Mouse (Mus musculus) liver, embryonic 18 days (tissue): ENCODE measurements around the gene Tmem234. TPM values are rescaled to one million over a fixed set of nuclear protein-coding genes. Genes with fewer than 3 reads are reported as not detected.

Source experiments
- polyA plus RNA-seq: library from polyadenylated mRNA; depleted of rRNA; stranded (reverse); fragments of >200 nt; gene quantifications from 2 replicates; pipeline ENCODE4 v1.2.3, GENCODE M21; 2012; rRNA removed

The Tmem234 gene
- 61.2 and 61.3 TPM in 2 replicates for polyA plus RNA-seq

GRCm38 (mm10) chr4:129600233-129601158, at the start of gene Tmem234, which contains the start of gene Eif3i:
TSS of gene Tmem234 (plus strand) at chr4:129600668.
TSS of gene Eif3i (minus strand) at chr4:129600648.

GRCm38 (mm10) chr4:129573430-129573829, 27.0 kb upstream of the Tmem234 start, which contains the start of gene Lck:
TSS of gene Lck (minus strand) at chr4:129573641.

GRCm38 (mm10) chr4:129578466-129578865, 22.0 kb upstream of the Tmem234 start, which contains the start of gene Fam167b:
TSS of gene Fam167b (minus strand) at chr4:129578549.

GRCm38 (mm10) chr4:129614093-129614492, 13.6 kb downstream of the Tmem234 start, which contains the start of gene Dcdc2b:
TSS of gene Dcdc2b (minus strand) at chr4:129614257.

GRCm38 (mm10) chr4:129618786-129619691, 18.6 kb downstream of the Tmem234 start, which contains the start of gene Iqcc:
TSS of gene Iqcc (minus strand) at chr4:129619099.

GRCm38 (mm10) chr4:129623681-129624091, 23.2 kb downstream of the Tmem234 start, which contains the start of gene Ccdc28b:
TSS of gene Ccdc28b (minus strand) at chr4:129623947.

GRCm38 (mm10) chr4:129640638-129641467, 40.4 kb downstream of the Tmem234 start, which contains the start of gene Txlna:
TSS of gene Txlna (minus strand) at chr4:129641065.

GRCm38 (mm10) chr4:129672083-129672877, 71.8 kb downstream of the Tmem234 start, which contains the start of gene Kpna6:
TSS of gene Kpna6 (minus strand) at chr4:129672767.

Other genes with a start within 250 kb of the Tmem234 start
- gene Zbtb8a, start 222.6 kb upstream of the Tmem234 start, polyA plus RNA-seq: 2.6 TPM in 2 replicates
- 1.6 and 1.8 TPM in 2 replicates for gene Zbtb8b, start 159.8 kb upstream of the Tmem234 start, polyA plus RNA-seq
- gene Bsdc1, start 139.1 kb upstream of the Tmem234 start, polyA plus RNA-seq: 28.2 and 28.8 TPM in 2 replicates
- gene Tssk3, start 109.6 kb upstream of the Tmem234 start, polyA plus RNA-seq: not detected in 2 replicates
- gene Fam229a, start 109.5 kb upstream of the Tmem234 start, polyA plus RNA-seq: 0.38 and 0.53 TPM in 2 replicates
- 36.7 and 37.6 TPM in 2 replicates for gene Marcksl1, start 87.1 kb upstream of the Tmem234 start, polyA plus RNA-seq
- gene Hdac1, start 58.0 kb upstream of the Tmem234 start, polyA plus RNA-seq: 54.0 and 56.1 TPM in 2 replicates
- 3.4 and 3.7 TPM in 2 replicates for gene Lck, start 27.0 kb upstream of the Tmem234 start, polyA plus RNA-seq
- 14.7 and 17.7 TPM in 2 replicates for gene Fam167b, start 22.1 kb upstream of the Tmem234 start, polyA plus RNA-seq
- 168 and 178 TPM in 2 replicates for gene Eif3i, start within 50 bp of the Tmem234 start, polyA plus RNA-seq
- gene Dcdc2b, start 13.6 kb downstream of the Tmem234 start, polyA plus RNA-seq: 0.60 and 0.62 TPM in 2 replicates
- gene Iqcc, start 18.4 kb downstream of the Tmem234 start, polyA plus RNA-seq: 5.4 and 6.6 TPM in 2 replicates
- 13.5 and 15.0 TPM in 2 replicates for gene Ccdc28b, start 23.3 kb downstream of the Tmem234 start, polyA plus RNA-seq
- 12.8 and 13.9 TPM in 2 replicates for gene Txlna, start 40.4 kb downstream of the Tmem234 start, polyA plus RNA-seq
- gene Kpna6, start 72.1 kb downstream of the Tmem234 start, polyA plus RNA-seq: 8.6 and 9.1 TPM in 2 replicates
- 7.4 and 7.7 TPM in 2 replicates for gene Tmem39b, start 96.2 kb downstream of the Tmem234 start, polyA plus RNA-seq
- 8.8 and 9.2 TPM in 2 replicates for gene Khdrbs1, start 141.6 kb downstream of the Tmem234 start, polyA plus RNA-seq
- gene Ptp4a2, start 210.6 kb downstream of the Tmem234 start, polyA plus RNA-seq: 36.1 and 40.3 TPM in 2 replicates